Mouse (Mus musculus) kidney, embryonic 16.5 days (tissue): ENCODE measurements at regions not wholly inside any gene's neighbourhood (a gene's known extent, or its start where the extent isn't known, plus 50 kb on each side); places are given as distances from the start of the nearest gene placed in this dataset.

Experiments
- ATAC-seq: fragments of 200-750 bp; cut with Nextera tagmentation; 2 replicates; pipeline ENCODE4 v1.8.0; 2017; ENCODE audit warnings: moderate TSS enrichment; ENCODE audit not compliant: low FRiP score, low TSS enrichment
- H3K27ac ChIP-seq: fragments of 300-500 bp; sonication (generic); 2 replicates; pipeline ENCODE4 v1.5.1; 2014; ENCODE audit warnings: low read length
- H3K27me3 ChIP-seq: fragments of 300-500 bp; sonication (generic); 2 replicates; pipeline ENCODE4 v1.6.1; 2014; ENCODE audit warnings: low read length, control low read depth, mixed read lengths; ENCODE audit not compliant: insufficient read depth
- H3K36me3 ChIP-seq: fragments of 300-500 bp; sonication (generic); 2 replicates; pipeline ENCODE4 v1.6.1; 2014; ENCODE audit warnings: low read length, control low read depth, mixed read lengths; ENCODE audit not compliant: insufficient read depth
- H3K4me1 ChIP-seq: fragments of 300-500 bp; sonication (generic); 2 replicates; pipeline ENCODE4 v1.6.1; 2014; ENCODE audit warnings: low read length, control low read depth, mixed read lengths; ENCODE audit not compliant: insufficient read depth
- H3K4me2 ChIP-seq: fragments of 300-500 bp; sonication (generic); replicated peaks from 2 replicates; pipeline ENCODE4 v1.6.1; 2014; ENCODE audit warnings: low read depth, low read length
- H3K4me3 ChIP-seq: fragments of 300-500 bp; sonication (generic); 2 replicates; pipeline ENCODE4 v1.5.1; 2014; ENCODE audit warnings: mild to moderate bottlenecking, low read length
- H3K9ac ChIP-seq: fragments of 300-500 bp; sonication (generic); replicated peaks from 2 replicates; pipeline ENCODE4 v1.6.1; 2014; ENCODE audit warnings: low read length
- H3K9me3 ChIP-seq: fragments of 300-500 bp; sonication (generic); 2 replicates; pipeline ENCODE4 v1.6.1; 2016; ENCODE audit warnings: low read length, control low read depth
- WGBS: fragments of 180-500 bp; shearing (Covaris S2); extraction: QIAGEN DNeasy Blood & Tissue Kit; methylation state at CpG from one replicate; pipeline ENCODE4 v1.1.7; 2014; 5-methylcytosine and 5-hydroxymethylcytosine counted together

- Histone ChIP-seq H3K27me3 (no peaks in the 10 kb centered on the region), H3K36me3 (no peaks in the 10 kb centered on the region), H3K4me3 (no peak overlapping the region), H3K4me2 (no peak overlapping the region), H3K27ac (no peak overlapping the region), H3K9ac (no peak overlapping the region), H3K4me1 (no peaks in the 10 kb centered on the region), H3K9me3 (no peaks in the 10 kb centered on the region)
- no peak for ATAC-seq
- WGBS = 79% methylated on average over 1 of the region's 1 CpGs
Observed at GRCm38 (mm10) chr8:29460119-29460518, 2012.6 kb downstream of the Poteg start.

GRCm38 (mm10) chr8:29492931-29493330 lies 2045.5 kb downstream of the Poteg start:
- no peaks in the 10 kb centered on the region for H3K9me3 ChIP-seq
- H3K27me3 ChIP-seq = no peaks in the 10 kb centered on the region
- H3K4me2 ChIP-seq = no peak overlapping the region
- no peak overlapping the region for H3K4me3 ChIP-seq
- H3K9ac ChIP-seq = no peak overlapping the region
- ATAC-seq = no peak
- no peaks in the 10 kb centered on the region for H3K36me3 ChIP-seq
- WGBS = 70% methylated on average over 2 of the region's 2 CpGs
- H3K4me1 ChIP-seq = no peaks in the 10 kb centered on the region
- no peak overlapping the region for H3K27ac ChIP-seq

- Histone ChIP-seq H3K27ac (no peak overlapping the region), H3K27me3 (no peaks in the 10 kb centered on the region), H3K4me2 (no peak overlapping the region), H3K4me1 (no peaks in the 10 kb centered on the region), H3K9me3 (no peaks in the 10 kb centered on the region), H3K9ac (no peak overlapping the region), H3K4me3 (no peak overlapping the region), H3K36me3 (no peaks in the 10 kb centered on the region)
- 91% methylated on average over 1 of the region's 1 CpGs for WGBS
- no peak for ATAC-seq
Observed at GRCm38 (mm10) chr8:29527327-29527726, 2079.9 kb downstream of the Poteg start.

- H3K4me3 ChIP-seq = no peak overlapping the region
- H3K27me3 ChIP-seq = no peaks in the 10 kb centered on the region
- no peaks in the 10 kb centered on the region for H3K4me1 ChIP-seq
- 61% methylated on average over 4 of the region's 4 CpGs for WGBS
- no peak overlapping the region for H3K27ac ChIP-seq
- H3K4me2 ChIP-seq = no peak overlapping the region
- H3K9me3 ChIP-seq = no peaks in the 10 kb centered on the region
- no peak overlapping the region for H3K9ac ChIP-seq
- peak; percentile 81; the same call in 1 of the 2 replicates for ATAC-seq
- no peaks in the 10 kb centered on the region for H3K36me3 ChIP-seq
Observed at GRCm38 (mm10) chr8:29531565-29531964, 2084.1 kb downstream of the Poteg start.

GRCm38 (mm10) chr8:29538016-29538415 lies 2090.5 kb downstream of the Poteg start:
- WGBS = 74% methylated on average over 2 of the region's 2 CpGs
- no peak overlapping the region for H3K9ac ChIP-seq
- no peaks in the 10 kb centered on the region for H3K9me3 ChIP-seq
- H3K4me1 ChIP-seq = no peaks in the 10 kb centered on the region
- no peak for ATAC-seq
- H3K36me3 ChIP-seq = no peaks in the 10 kb centered on the region
- no peak overlapping the region for H3K4me2 ChIP-seq
- no peaks in the 10 kb centered on the region for H3K27me3 ChIP-seq
- no peak overlapping the region for H3K4me3 ChIP-seq
- no peak overlapping the region for H3K27ac ChIP-seq

- Histone ChIP-seq H3K4me2 (no peak overlapping the region), H3K27me3 (no peaks in the 10 kb centered on the region), H3K27ac (no peak overlapping the region), H3K9me3 (no peaks in the 10 kb centered on the region), H3K36me3 (no peaks in the 10 kb centered on the region), H3K4me3 (no peak overlapping the region), H3K4me1 (no peaks in the 10 kb centered on the region), H3K9ac (no peak overlapping the region)
- 77% methylated on average over 3 of the region's 3 CpGs for WGBS
- no peak for ATAC-seq
Observed at GRCm38 (mm10) chr8:29539856-29540255, 2092.4 kb downstream of the Poteg start.

- H3K9me3 ChIP-seq = no peaks in the 10 kb centered on the region
- no peaks in the 10 kb centered on the region for H3K36me3 ChIP-seq
- H3K4me3 ChIP-seq = no peak overlapping the region
- no peak overlapping the region for H3K9ac ChIP-seq
- H3K4me2 ChIP-seq = no peak overlapping the region
- 85% methylated on average over 5 of the region's 5 CpGs for WGBS
- H3K4me1 ChIP-seq = no peaks in the 10 kb centered on the region
- no peaks in the 10 kb centered on the region for H3K27me3 ChIP-seq
- no peak overlapping the region for H3K27ac ChIP-seq
- ATAC-seq = no peak
Observed at GRCm38 (mm10) chr8:29544142-29544541, 2096.7 kb downstream of the Poteg start.

GRCm38 (mm10) chr8:29585671-29586070 lies 2138.2 kb downstream of the Poteg start:
- no peaks in the 10 kb centered on the region for H3K27me3 ChIP-seq
- 78% methylated on average over 6 of the region's 6 CpGs for WGBS
- no peaks in the 10 kb centered on the region for H3K9me3 ChIP-seq
- ATAC-seq = no peak
- H3K4me2 ChIP-seq = no peak overlapping the region
- H3K27ac ChIP-seq = no peak overlapping the region
- no peaks in the 10 kb centered on the region for H3K36me3 ChIP-seq
- H3K4me1 ChIP-seq = no peaks in the 10 kb centered on the region
- H3K4me3 ChIP-seq = no peak overlapping the region
- no peak overlapping the region for H3K9ac ChIP-seq

- WGBS = 84% methylated on average over 9 of the region's 9 CpGs
- H3K36me3 ChIP-seq = no peaks in the 10 kb centered on the region
Observed at GRCm38 (mm10) chr8:29594129-29594528, 2146.7 kb downstream of the Poteg start.

GRCm38 (mm10) chr8:29614098-29614497 lies 2166.6 kb downstream of the Poteg start:
- H3K9me3 ChIP-seq = no peaks in the 10 kb centered on the region
- no peaks in the 10 kb centered on the region for H3K27me3 ChIP-seq
- WGBS = 50% methylated on average over 7 of the region's 7 CpGs
- H3K27ac ChIP-seq = no peak overlapping the region
- H3K4me2 ChIP-seq = no peak overlapping the region
- H3K4me3 ChIP-seq = no peak overlapping the region
- H3K36me3 ChIP-seq = no peaks in the 10 kb centered on the region
- no peak overlapping the region for H3K9ac ChIP-seq
- no peaks in the 10 kb centered on the region for H3K4me1 ChIP-seq
- ATAC-seq = 0 out of 2 replicates have a peak, but pooled peaks have one; percentile 54

More at GRCm38 (mm10) chr8:29594129-29594528, 2146.7 kb downstream of the Poteg start:
- no peak overlapping the region for H3K9ac ChIP-seq
- no peaks in the 10 kb centered on the region for H3K9me3 ChIP-seq
- ATAC-seq = no peak
- H3K27ac ChIP-seq = no peak overlapping the region
- H3K4me1 ChIP-seq = no peaks in the 10 kb centered on the region
- no peak overlapping the region for H3K4me3 ChIP-seq
- H3K4me2 ChIP-seq = no peak overlapping the region
- no peaks in the 10 kb centered on the region for H3K27me3 ChIP-seq
